Mouse (Mus musculus) stomach, embryonic 16.5 days (tissue): ENCODE measurements at regions not wholly inside any gene's neighbourhood (a gene's known extent, or its start where the extent isn't known, plus 50 kb on each side); places are given as distances from the start of the nearest gene placed in this dataset.

Experiments
- ATAC-seq: fragments of 200-750 bp; cut with Nextera tagmentation; 2 replicates; pipeline ENCODE4 v1.8.0; 2017; ENCODE audit warnings: moderate number of reproducible peaks, moderate TSS enrichment; ENCODE audit not compliant: insufficient read depth, low FRiP score
- H3K27ac ChIP-seq: fragments of 300-500 bp; sonication (generic); 2 replicates; pipeline ENCODE4 v1.5.1; 2014; ENCODE audit warnings: low read length
- H3K27me3 ChIP-seq: fragments of 300-500 bp; sonication (generic); 2 replicates; pipeline ENCODE4 v1.6.1; 2014; ENCODE audit warnings: low read length, control low read depth, mixed read lengths; ENCODE audit not compliant: control insufficient read depth, insufficient read depth
- H3K36me3 ChIP-seq: fragments of 300-500 bp; sonication (generic); 2 replicates; pipeline ENCODE4 v1.6.1; 2014; ENCODE audit warnings: low read length; ENCODE audit not compliant: control insufficient read depth, insufficient read depth
- H3K4me1 ChIP-seq: fragments of 300-500 bp; sonication (generic); 2 replicates; pipeline ENCODE4 v1.6.1; 2014; ENCODE audit warnings: low read length, control low read depth, mixed read lengths; ENCODE audit not compliant: control insufficient read depth, insufficient read depth
- H3K4me2 ChIP-seq: fragments of 300-500 bp; sonication (generic); 2 replicates; pipeline ENCODE4 v1.6.1; 2014; ENCODE audit warnings: low read depth, low read length, mixed read lengths
- H3K4me3 ChIP-seq: fragments of 300-500 bp; sonication (generic); replicated peaks from 2 replicates; pipeline ENCODE4 v1.5.1; 2014; ENCODE audit warnings: mild to moderate bottlenecking, low read length
- H3K9ac ChIP-seq: fragments of 300-500 bp; sonication (generic); 2 replicates; pipeline ENCODE4 v1.6.1; 2014; ENCODE audit warnings: low read length
- H3K9me3 ChIP-seq: fragments of 300-500 bp; sonication (generic); replicated peaks from 2 replicates; pipeline ENCODE4 v1.6.1; 2016; ENCODE audit warnings: low read length, control low read depth; ENCODE audit not compliant: control insufficient read depth
- WGBS: fragments of 180-500 bp; shearing (Covaris S2); extraction: QIAGEN DNeasy Blood & Tissue Kit; methylation state at CpG from one replicate; pipeline ENCODE4 v1.1.7; 2014; 5-methylcytosine and 5-hydroxymethylcytosine counted together

GRCm38 (mm10) chr7:84739965-84740390, 50.2 kb upstream of the Zfand6 start:
- Histone ChIP-seq H3K4me2 (no peak overlapping the region), H3K4me1 (no peaks in the 10 kb centered on the region), H3K27me3 (no peaks in the 10 kb centered on the region), H3K9me3 (no peaks in the 10 kb centered on the region), H3K4me3 (no peak overlapping the region), H3K9ac (no peak overlapping the region), H3K27ac (no peak overlapping the region), H3K36me3 (no peaks in the 10 kb centered on the region)
- 0 out of 2 replicates have a peak, but pooled peaks have one; percentile 40 for ATAC-seq
- 6% methylated on average over 2 of the region's 2 CpGs for WGBS
